Mouse (Mus musculus) layer of hippocampus, adult 2 months (tissue): Measurements from ENCODE around the gene Pold4. TPM values are rescaled to one million over a fixed set of nuclear protein-coding genes. Genes with fewer than 3 reads are reported as not detected.

ENCODE experiments used
- DNase-seq, 2 experiments: peaks; one replicate each; pipeline ENCODE4 v3.0.0; 2022; ENCODE audit warnings: low spot score in 2 of 2
- H3K27ac ChIP-seq: fragments of 200-600 bp; 2 replicates; pipeline ENCODE4 v1.8.1; 2022
- H3K4me3 ChIP-seq: fragments of 200-600 bp; 2 replicates; pipeline ENCODE4 v1.8.1; 2022; ENCODE audit warnings: mild to moderate bottlenecking
- CTCF ChIP-seq: fragments of 200-600 bp; conservative IDR thresholded peaks from 2 replicates; pipeline ENCODE4 v1.8.1; 2022; ENCODE audit warnings: antibody characterized with exemption, mild to moderate bottlenecking, moderate library complexity
- microRNA-seq, 2 experiments: library from miRNA; unstranded; fragments of <30 nt; microRNA quantifications; one replicate each; pipeline ENCODE4 v1.2.0; 2021
- total RNA-seq, 2 experiments: library from RNA; stranded (reverse); gene quantifications; 2 replicates each; pipeline ENCODE4 v1.2.3; 2021

Gene Pold4
- total RNA-seq, 2 experiments from 2014 or later, result 16.7 to 18.2 TPM

- DNase-seq, result no peak
- Histone ChIP-seq H3K4me3 (no peak overlapping the region), H3K27ac (no peak overlapping the region)
- TF ChIP-seq CTCF, result peak; percentile 65
Observed at GRCm38 (mm10) chr19:4279487-4279886, 47.8 kb downstream of the Pold4 start.

GRCm38 (mm10) chr19:4280425-4280824 is 48.7 kb downstream of the Pold4 start:
- Histone ChIP-seq H3K27ac (no peak overlapping the region), H3K4me3 (no peak overlapping the region)
- TF ChIP-seq CTCF, result no peak
- no peak for DNase-seq

- peak within 1 kb of the TSS; percentile 91 for H3K27ac ChIP-seq
- TF ChIP-seq CTCF, result peak; percentile 87
- peak within 1 kb of the TSS; percentile 89 for H3K4me3 ChIP-seq
Observed at GRCm38 (mm10) chr19:4282898-4283553, 51.3 kb downstream of the Pold4 start, which contains the start of gene Ankrd13d. TSS of gene Ankrd13d (minus strand) at chr19:4283137.

More at GRCm38 (mm10) chr19:4282898-4283553, 51.3 kb downstream of the Pold4 start, which contains the start of gene Ankrd13d:
- peak; percentile 89 to 95 for DNase-seq

Small RNA genes lying within 50 kb of the gene (microRNA-seq; reads per million reads assigned to microRNA genes)
- gene Gm26115 (0 reads per million in 2 experiments), gene Mir6985 (4.5 to 5.3 reads per million in 2 experiments)

Other genes with a start within 250 kb of the Pold4 start
- 1 to 10 TPM; 2.3 to 2.7 TPM for gene Acy3, start 245.3 kb upstream of the Pold4 start, total RNA-seq
- gene Tbx10, start 239.1 kb upstream of the Pold4 start, total RNA-seq, result not detected
- 10 to 100 TPM; 10.2 to 10.7 TPM for gene Nudt8, start 231.3 kb upstream of the Pold4 start, total RNA-seq
- 1 to 10 TPM; 1.3 to 1.4 TPM for gene Gm49405, start 231.3 kb upstream of the Pold4 start, total RNA-seq
- 1 to 10 TPM; 3.2 TPM for gene Doc2g, start 228.6 kb upstream of the Pold4 start, total RNA-seq
- gene Ndufv1, start 219.1 kb upstream of the Pold4 start, total RNA-seq, result 100 to 1,000 TPM; 240 to 245 TPM
- gene Gstp1, start 193.9 kb upstream of the Pold4 start, total RNA-seq, result 100 to 1,000 TPM; 395 to 398 TPM
- 10 to 100 TPM; 46.2 to 49.4 TPM for gene Gstp2, start 185.9 kb upstream of the Pold4 start, total RNA-seq
- not detected for gene Gstp3, start 172.3 kb upstream of the Pold4 start, total RNA-seq
- not detected for gene Cabp2, start 150.3 kb upstream of the Pold4 start, total RNA-seq
- 10 to 100 TPM; 29.5 to 33.9 TPM for gene Cdk2ap2, start 134.7 kb upstream of the Pold4 start, total RNA-seq
- 100 to 1,000 TPM; 173 to 180 TPM for gene Pitpnm1, start 131.9 kb upstream of the Pold4 start, total RNA-seq
- 100 to 1,000 TPM; 111 to 123 TPM for gene Aip, start 106.0 kb upstream of the Pold4 start, total RNA-seq
- under 1 TPM; 0.07 to 0.08 TPM for gene Gpr152, start 92.1 kb upstream of the Pold4 start, total RNA-seq
- under 1 TPM in 1 of 2 experiments, not detected in 1; 0.17 TPM for gene Cabp4, start 87.9 kb upstream of the Pold4 start, total RNA-seq
- gene Coro1b, start 83.3 kb upstream of the Pold4 start, total RNA-seq, result 10 to 100 TPM; 84.8 to 92.9 TPM
- gene Ptprcap, start 78.3 kb upstream of the Pold4 start, total RNA-seq, result 1 to 10 TPM; 1.0 to 2.5 TPM
- gene Rps6kb2, start 68.5 kb upstream of the Pold4 start, total RNA-seq, result 10 to 100 TPM; 42.5 to 47.9 TPM
- 1 to 10 TPM; 6.6 to 8.9 TPM for gene Carns1, start 56.4 kb upstream of the Pold4 start, total RNA-seq
- 1 to 10 TPM in 1 of 2 experiments, under 1 TPM in 1; 0.91 to 1.0 TPM for gene Tbc1d10c, start 40.6 kb upstream of the Pold4 start, total RNA-seq
- gene Ppp1ca, start 39.8 kb upstream of the Pold4 start, total RNA-seq, result 100 to 1,000 TPM; 263 to 276 TPM
- 1 to 10 TPM; 8.1 to 8.7 TPM for gene Rad9a, start 30.2 kb upstream of the Pold4 start, total RNA-seq
- gene Clcf1, start 17.7 kb upstream of the Pold4 start, total RNA-seq, result under 1 TPM; 0.61 to 0.76 TPM
- gene AC109138.7, start 17.5 kb upstream of the Pold4 start, total RNA-seq, result not detected
- gene Ssh3, start 37.3 kb downstream of the Pold4 start, total RNA-seq, result 10 to 100 TPM; 57.5 to 58.7 TPM
- 10 to 100 TPM; 63.4 to 70.7 TPM for gene Ankrd13d, start 51.2 kb downstream of the Pold4 start, total RNA-seq
- 100 to 1,000 TPM; 181 to 201 TPM for gene Grk2, start 74.3 kb downstream of the Pold4 start, total RNA-seq
- gene Kdm2a, start 166.4 kb downstream of the Pold4 start, total RNA-seq, result 10 to 100 TPM; 77.5 to 87.8 TPM
- gene Rhod, start 207.5 kb downstream of the Pold4 start, total RNA-seq, result 1 to 10 TPM in 1 of 2 experiments, under 1 TPM in 1; 0.82 to 1.0 TPM
- 10 to 100 TPM; 28.9 to 31.6 TPM for gene Syt12, start 245.5 kb downstream of the Pold4 start, total RNA-seq